Mouse (Mus musculus) midbrain, embryonic 15.5 days (tissue): ENCODE results near the gene Elp4. TPM values are rescaled to one million over a fixed set of nuclear protein-coding genes. Genes with fewer than 3 reads are reported as not detected.
A peak's percentile ranks its signal among the peaks of the same experiment; 100 is the strongest.

Source experiments
- ATAC-seq: fragments of 200-750 bp; cut with Nextera tagmentation; replicated peaks from 2 replicates; pipeline ENCODE4 v1.8.0; 2017; ENCODE audit warnings: moderate TSS enrichment
- H3K27ac ChIP-seq: fragments of 300-500 bp; sonication (generic); 2 replicates; pipeline ENCODE4 v1.5.1; 2015; ENCODE audit warnings: mild to moderate bottlenecking, inconsistent platforms
- H3K27me3 ChIP-seq: fragments of 300-500 bp; sonication (generic); replicated peaks from 2 replicates; pipeline ENCODE4 v1.6.1; 2015; ENCODE audit warnings: inconsistent platforms
- H3K36me3 ChIP-seq: fragments of 300-500 bp; sonication (generic); replicated peaks from 2 replicates; pipeline ENCODE4 v1.6.1; 2015; ENCODE audit warnings: inconsistent platforms
- H3K4me1 ChIP-seq: fragments of 300-500 bp; sonication (generic); 2 replicates; pipeline ENCODE4 v1.6.1; 2015; ENCODE audit warnings: inconsistent platforms
- H3K4me2 ChIP-seq: fragments of 300-500 bp; sonication (generic); 2 replicates; pipeline ENCODE4 v1.6.1; 2015; ENCODE audit warnings: inconsistent platforms, mild to moderate bottlenecking, moderate library complexity
- H3K4me3 ChIP-seq: fragments of 300-500 bp; sonication (generic); 2 replicates; pipeline ENCODE4 v1.5.1; 2015; ENCODE audit warnings: mild to moderate bottlenecking, inconsistent platforms
- H3K9ac ChIP-seq: fragments of 300-500 bp; sonication (generic); 2 replicates; pipeline ENCODE4 v1.6.1; 2015; ENCODE audit warnings: mild to moderate bottlenecking, inconsistent platforms
- H3K9me3 ChIP-seq: fragments of 300-500 bp; sonication (generic); 2 replicates; pipeline ENCODE4 v1.6.1; 2016; ENCODE audit warnings: inconsistent platforms
- WGBS: fragments of 180-500 bp; shearing (Covaris S2); methylation state at CpG from one replicate; pipeline ENCODE4 v1.1.7; 2015; ENCODE audit warnings: mixed read lengths; 5-methylcytosine and 5-hydroxymethylcytosine counted together
- polyA plus RNA-seq: library from polyadenylated mRNA; unstranded; fragments of >200 nt; fragmentation: Nextera tagmentation; extraction: Ambion mirVana; gene quantifications from 2 replicates; pipeline ENCODE4 v1.2.1, GENCODE M21; 2015

Gene Elp4
- polyA plus RNA-seq, 1 experiment from 2014 or later = 34.4 TPM

DNA sequence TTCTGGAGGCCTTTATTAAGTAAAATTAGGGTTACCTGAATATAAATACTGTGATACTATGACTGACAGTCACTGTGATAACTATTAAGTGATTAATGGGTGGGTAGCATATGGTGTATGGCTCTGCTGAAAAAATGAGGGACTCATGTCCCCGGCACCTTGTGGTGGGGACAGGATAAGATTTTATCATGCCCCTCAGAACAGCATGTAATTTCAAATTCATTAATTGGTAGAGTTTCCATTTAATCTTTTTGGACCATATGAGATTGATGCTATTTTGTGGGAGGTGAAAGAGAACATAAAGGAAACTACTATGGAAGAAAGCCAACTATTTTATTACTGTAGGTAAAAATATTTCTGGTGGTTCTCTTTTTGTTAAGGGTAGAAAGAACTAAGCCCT is 31.0 kb downstream of the Elp4 start:
- no peak for ATAC-seq
- Histone ChIP-seq H3K9ac (no peak overlapping the region), H3K4me1 (no peaks in the 10 kb centered on the region), H3K9me3 (no peaks in the 10 kb centered on the region), H3K36me3 (no peaks in the 10 kb centered on the region), H3K27ac (no peak overlapping the region), H3K4me2 (no peak overlapping the region), H3K4me3 (no peak overlapping the region), H3K27me3 (no peaks in the 10 kb centered on the region)
- WGBS = 87% methylated on average over 1 of the region's 1 CpGs

DNA sequence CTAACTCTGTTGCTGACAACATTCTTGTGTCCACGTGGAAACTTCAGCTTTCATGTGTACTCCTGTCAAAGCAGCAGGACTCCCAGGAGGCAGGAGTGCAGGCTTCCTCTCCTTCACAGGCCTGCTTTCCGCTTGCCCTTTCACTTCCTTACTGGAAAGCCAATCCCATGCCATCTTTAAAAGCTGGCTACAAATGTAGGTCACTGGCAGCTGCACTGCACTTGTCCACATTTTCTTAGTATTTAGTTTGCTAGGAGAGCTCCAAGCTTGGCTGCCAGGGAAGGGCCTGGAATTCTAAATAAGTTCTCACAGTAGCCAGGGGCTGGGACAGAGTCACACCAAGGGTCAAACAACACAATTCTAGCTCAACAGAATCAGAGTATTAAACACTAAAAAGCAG is 49.6 kb downstream of the Elp4 start:
- H3K4me1 ChIP-seq = no peaks in the 10 kb centered on the region
- H3K4me2 ChIP-seq = no peak overlapping the region
- H3K27me3 ChIP-seq = no peaks in the 10 kb centered on the region
- no peaks in the 10 kb centered on the region for H3K9me3 ChIP-seq
- H3K4me3 ChIP-seq = no peak overlapping the region
- no peak overlapping the region for H3K9ac ChIP-seq
- H3K27ac ChIP-seq = no peak overlapping the region
- no peak for ATAC-seq
- H3K36me3 ChIP-seq = no peaks in the 10 kb centered on the region
- 43% methylated on average over 2 of the region's 2 CpGs for WGBS

DNA sequence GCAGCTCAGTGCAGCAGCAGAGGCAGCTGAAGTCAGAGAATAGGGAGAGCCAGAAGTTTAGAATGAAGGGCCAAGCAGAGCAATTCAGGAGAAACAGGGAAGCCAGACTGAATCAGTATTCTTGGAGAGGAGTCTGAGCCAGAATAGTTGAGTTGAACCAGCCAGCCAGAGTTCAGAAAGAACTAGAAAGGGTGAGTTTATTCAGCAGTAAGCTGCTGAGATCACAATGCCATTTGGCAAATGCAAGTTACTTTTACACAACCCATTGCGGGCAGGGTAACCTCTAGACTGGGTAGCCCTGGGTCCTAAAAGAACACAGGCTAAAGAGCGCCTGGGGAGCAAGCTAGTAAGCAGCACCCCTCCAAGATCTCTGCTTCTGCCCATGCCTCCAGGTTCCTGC is 51.4 kb downstream of the Elp4 start:
- no peak overlapping the region for H3K4me3 ChIP-seq
- no peaks in the 10 kb centered on the region for H3K9me3 ChIP-seq
- no peak overlapping the region for H3K9ac ChIP-seq
- no peak overlapping the region for H3K27ac ChIP-seq
- H3K4me2 ChIP-seq = no peak overlapping the region
- no peaks in the 10 kb centered on the region for H3K27me3 ChIP-seq
- no peaks in the 10 kb centered on the region for H3K36me3 ChIP-seq
- H3K4me1 ChIP-seq = no peaks in the 10 kb centered on the region
- 96% methylated on average over 2 of the region's 2 CpGs for WGBS
- no peak for ATAC-seq

DNA sequence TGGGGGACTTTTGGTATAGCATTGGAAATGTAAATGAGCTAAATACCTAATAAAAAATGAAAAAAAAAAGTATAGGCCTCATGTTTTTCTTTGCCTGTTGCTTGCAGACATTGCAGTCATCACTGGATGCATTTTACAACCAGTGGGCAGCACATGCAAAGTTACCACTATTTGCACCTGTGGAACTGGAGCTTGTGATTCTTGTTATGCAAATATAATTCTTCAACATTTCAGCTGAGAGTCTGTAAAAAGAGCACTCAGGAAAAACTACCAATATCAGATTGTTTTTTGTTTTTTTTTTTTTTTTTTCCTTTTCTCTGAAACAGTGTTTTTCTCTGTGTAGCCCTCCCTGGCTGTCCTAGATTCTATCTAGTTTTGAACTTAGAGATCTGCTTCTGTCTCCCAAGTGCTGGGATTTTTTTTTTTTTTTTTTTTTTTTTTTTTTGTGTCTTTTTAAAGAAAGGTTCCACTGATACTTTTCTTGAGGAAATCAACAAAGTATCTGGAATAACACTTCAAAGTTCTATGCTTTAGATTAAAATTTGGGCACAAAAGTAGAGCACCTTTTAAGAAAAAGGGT is 52.6 kb downstream of the Elp4 start:
- Histone ChIP-seq H3K4me2 (no peak overlapping the region), H3K27me3 (no peaks in the 10 kb centered on the region), H3K4me3 (no peak overlapping the region), H3K27ac (no peak overlapping the region), H3K9ac (no peak overlapping the region), H3K36me3 (no peaks in the 10 kb centered on the region), H3K4me1 (no peaks in the 10 kb centered on the region), H3K9me3 (no peaks in the 10 kb centered on the region)
- no peak for ATAC-seq

DNA sequence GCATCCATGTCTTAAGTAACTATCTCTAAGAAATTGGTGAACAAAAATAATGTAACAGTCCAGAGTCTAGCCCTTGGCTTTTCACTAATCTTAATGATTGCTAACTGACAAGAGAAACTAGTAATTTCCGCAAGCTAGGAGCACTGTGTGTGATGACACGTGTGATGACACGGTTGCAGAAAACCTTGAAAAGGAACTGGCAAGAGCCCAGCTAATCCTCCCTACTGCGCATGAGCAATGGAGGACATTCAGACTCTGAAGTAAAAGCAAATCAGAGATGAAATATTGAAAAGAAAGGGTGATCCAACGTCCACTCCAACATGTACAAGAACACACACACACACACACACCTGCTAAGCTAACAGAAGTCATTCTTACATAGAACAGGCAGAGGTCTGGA is 61.2 kb downstream of the Elp4 start:
- Histone ChIP-seq H3K27me3 (no peaks in the 10 kb centered on the region), H3K36me3 (no peaks in the 10 kb centered on the region; the same call in 1 of the 2 replicates), H3K9me3 (no peaks in the 10 kb centered on the region), H3K4me1 (no peaks in the 10 kb centered on the region), H3K4me3 (no peak overlapping the region), H3K4me2 (no peak overlapping the region), H3K9ac (no peak overlapping the region), H3K27ac (no peak overlapping the region)
- ATAC-seq = no peak
- WGBS = 89% methylated on average over 5 of the region's 5 CpGs

DNA sequence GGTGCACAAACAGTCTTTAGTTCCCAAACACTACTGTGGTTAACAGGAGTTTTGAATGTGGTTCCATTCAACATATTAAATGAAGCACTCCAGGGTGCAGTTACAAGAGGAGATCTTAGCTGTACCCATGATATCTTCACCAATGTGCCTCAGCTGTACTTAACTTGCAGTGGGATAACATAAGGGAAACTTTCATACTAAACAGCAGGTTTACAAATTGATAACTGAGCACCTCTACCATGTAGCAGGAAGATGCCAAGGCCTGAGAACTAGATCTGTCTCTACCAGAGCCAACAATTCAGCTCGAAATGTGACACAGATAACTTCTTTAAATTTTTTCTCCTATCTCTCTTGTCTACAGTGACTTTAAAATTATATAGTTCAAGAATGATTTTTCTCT is 86.4 kb downstream of the Elp4 start:
- Histone ChIP-seq H3K4me1 (no peaks in the 10 kb centered on the region), H3K9ac (no peak overlapping the region), H3K4me2 (no peak overlapping the region), H3K27ac (no peak overlapping the region), H3K4me3 (no peak overlapping the region), H3K27me3 (no peaks in the 10 kb centered on the region), H3K36me3 (no peaks in the 10 kb centered on the region), H3K9me3 (no peaks in the 10 kb centered on the region)
- ATAC-seq = no peak
- WGBS = 92% methylated on average over 1 of the region's 1 CpGs

DNA sequence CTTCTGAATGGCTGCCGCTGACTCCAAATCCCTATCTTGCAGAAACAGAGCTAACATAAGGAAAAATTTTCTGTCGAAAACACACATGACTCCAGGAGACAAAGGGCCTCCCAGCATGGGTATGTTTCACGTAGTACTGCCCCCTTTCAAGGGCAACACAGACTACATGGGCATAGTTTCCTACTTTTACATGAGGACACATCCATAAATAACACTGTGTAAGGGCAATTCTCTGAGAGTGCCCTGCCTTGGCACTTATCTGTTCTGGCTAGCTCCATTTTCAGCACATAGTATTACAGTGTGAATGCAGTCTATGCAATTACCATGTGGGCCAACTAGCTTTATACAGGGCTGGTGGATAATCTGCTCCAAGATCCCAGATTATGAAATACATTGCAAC is 89.2 kb downstream of the Elp4 start:
- Histone ChIP-seq H3K9ac (no peak overlapping the region), H3K9me3 (no peaks in the 10 kb centered on the region), H3K36me3 (no peaks in the 10 kb centered on the region), H3K27me3 (no peaks in the 10 kb centered on the region), H3K4me2 (no peak overlapping the region), H3K27ac (no peak overlapping the region), H3K4me1 (no peaks in the 10 kb centered on the region), H3K4me3 (no peak overlapping the region)
- 79% methylated on average over 3 of the region's 3 CpGs for WGBS
- no peak for ATAC-seq

DNA sequence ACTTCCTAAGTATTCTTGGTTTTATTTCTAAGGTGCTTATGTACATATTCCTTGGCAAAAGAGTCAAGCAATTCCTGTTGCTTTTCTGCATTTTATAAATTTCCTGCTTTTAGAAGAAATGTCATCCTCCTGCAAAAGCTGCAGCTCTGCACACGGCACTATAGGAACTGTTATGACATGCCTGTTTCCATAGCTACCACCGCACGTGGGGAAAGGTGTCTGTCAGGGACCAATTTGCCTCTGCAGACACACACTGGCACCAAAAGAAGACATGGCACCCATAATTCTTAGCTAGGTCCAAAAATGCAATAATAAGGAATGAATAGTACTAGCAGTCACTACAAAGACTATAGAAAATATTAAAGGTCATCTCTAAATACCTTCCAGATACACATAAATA is 91.3 kb downstream of the Elp4 start:
- H3K4me1 ChIP-seq = no peaks in the 10 kb centered on the region
- H3K4me2 ChIP-seq = no peak overlapping the region
- no peaks in the 10 kb centered on the region for H3K27me3 ChIP-seq
- WGBS = 42% methylated on average over 3 of the region's 3 CpGs
- no peak overlapping the region for H3K27ac ChIP-seq
- no peaks in the 10 kb centered on the region for H3K36me3 ChIP-seq
- H3K9me3 ChIP-seq = no peaks in the 10 kb centered on the region
- 0 out of 2 replicates have a peak, but pooled peaks have one; percentile 66 for ATAC-seq
- no peak overlapping the region for H3K4me3 ChIP-seq
- H3K9ac ChIP-seq = no peak overlapping the region

DNA sequence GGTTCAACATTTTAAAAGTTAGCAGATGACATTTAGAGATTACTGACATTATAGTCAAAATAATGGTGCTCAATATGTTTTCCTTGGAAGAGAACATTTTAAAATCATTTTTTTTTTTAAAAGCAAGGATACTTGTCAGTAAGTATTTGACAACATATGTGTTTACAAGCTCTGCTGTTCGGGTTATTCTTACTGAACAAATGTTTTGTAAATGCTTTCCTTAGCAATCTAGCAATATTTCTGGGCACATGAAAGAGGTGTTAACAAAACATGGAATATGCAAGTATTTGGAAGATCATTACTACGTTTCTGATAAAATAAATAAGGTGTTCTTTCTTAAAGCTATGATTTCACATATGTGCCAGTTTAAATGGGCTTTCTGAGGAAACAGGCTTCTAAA is 94.1 kb downstream of the Elp4 start:
- Histone ChIP-seq H3K4me2 (no peak overlapping the region), H3K4me3 (no peak overlapping the region), H3K9me3 (no peaks in the 10 kb centered on the region), H3K9ac (no peak overlapping the region), H3K36me3 (no peaks in the 10 kb centered on the region), H3K27ac (no peak overlapping the region), H3K4me1 (no peaks in the 10 kb centered on the region), H3K27me3 (no peaks in the 10 kb centered on the region)
- ATAC-seq = no peak
- WGBS = 84% methylated on average over 2 of the region's 2 CpGs

DNA sequence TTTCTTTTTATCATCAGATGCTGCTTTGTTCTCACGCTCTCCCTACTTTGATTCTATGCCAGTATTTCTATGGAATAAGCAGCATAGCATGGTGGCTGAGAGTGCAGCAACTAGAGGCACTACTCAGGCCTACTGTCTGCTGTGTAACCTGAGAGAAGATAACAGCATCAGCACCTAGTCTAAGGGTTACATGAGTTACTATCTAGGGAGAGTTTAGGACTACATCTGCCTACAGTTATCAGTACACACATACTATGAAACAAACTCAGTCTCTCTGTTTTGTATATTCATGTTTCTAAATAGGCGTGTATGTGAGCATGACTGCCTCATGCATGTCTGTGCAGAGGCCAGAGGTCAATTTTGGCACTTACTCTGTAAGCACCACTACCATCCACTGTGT is 97.8 kb downstream of the Elp4 start:
- 86% methylated on average over 2 of the region's 2 CpGs for WGBS
- Histone ChIP-seq H3K4me3 (no peak overlapping the region), H3K9ac (no peak overlapping the region), H3K4me1 (no peaks in the 10 kb centered on the region), H3K27me3 (no peaks in the 10 kb centered on the region), H3K4me2 (no peak overlapping the region), H3K36me3 (no peaks in the 10 kb centered on the region), H3K9me3 (no peaks in the 10 kb centered on the region), H3K27ac (no peak overlapping the region)
- ATAC-seq = no peak

DNA sequence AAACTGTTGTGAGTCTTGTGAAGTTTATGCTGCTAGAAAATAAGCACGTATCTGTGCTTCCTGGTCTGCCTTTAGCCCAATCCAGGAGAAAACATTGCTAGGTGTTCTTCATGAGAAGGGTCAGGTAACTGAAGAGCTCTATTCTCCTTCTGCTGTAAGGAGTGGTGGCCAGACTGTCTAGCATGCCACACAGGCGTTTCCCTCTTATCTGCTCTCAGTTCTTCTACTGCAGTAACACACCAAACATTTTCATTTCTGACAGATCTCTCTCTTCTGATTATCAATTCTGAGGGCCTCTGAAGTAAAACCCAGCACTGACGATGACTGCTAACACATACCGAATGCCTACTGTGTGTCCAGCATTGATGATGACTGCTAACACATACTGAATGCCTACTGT is 98.3 kb downstream of the Elp4 start:
- Histone ChIP-seq H3K27ac (no peak overlapping the region), H3K4me1 (no peaks in the 10 kb centered on the region), H3K36me3 (no peaks in the 10 kb centered on the region), H3K4me3 (no peak overlapping the region), H3K9me3 (no peaks in the 10 kb centered on the region), H3K27me3 (no peaks in the 10 kb centered on the region), H3K4me2 (no peak overlapping the region), H3K9ac (no peak overlapping the region)
- WGBS = 86% methylated on average over 4 of the region's 4 CpGs
- ATAC-seq = no peak

DNA sequence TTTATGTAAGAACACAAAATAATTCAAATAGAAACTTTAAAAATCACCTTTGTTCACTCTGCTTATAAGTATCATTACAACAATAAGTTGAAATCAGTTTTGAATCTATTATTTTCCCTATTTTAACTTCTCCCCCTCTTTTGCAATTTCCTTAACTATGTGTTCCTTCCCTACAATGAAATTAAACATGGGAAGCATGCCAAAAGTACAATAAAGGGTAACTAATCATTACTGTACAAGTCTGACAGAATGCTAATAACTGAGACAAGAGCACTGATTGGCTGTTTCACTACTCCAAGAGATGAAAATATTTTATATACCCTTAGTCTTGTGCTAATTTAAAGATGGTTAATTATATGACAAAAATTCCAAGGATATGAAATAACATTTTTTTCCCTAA is 99.2 kb downstream of the Elp4 start:
- no peaks in the 10 kb centered on the region for H3K9me3 ChIP-seq
- no peak overlapping the region for H3K9ac ChIP-seq
- no peaks in the 10 kb centered on the region for H3K27me3 ChIP-seq
- no peak overlapping the region for H3K4me3 ChIP-seq
- H3K27ac ChIP-seq = no peak overlapping the region
- ATAC-seq = no peak
- H3K36me3 ChIP-seq = no peaks in the 10 kb centered on the region
- no peaks in the 10 kb centered on the region for H3K4me1 ChIP-seq
- H3K4me2 ChIP-seq = no peak overlapping the region

DNA sequence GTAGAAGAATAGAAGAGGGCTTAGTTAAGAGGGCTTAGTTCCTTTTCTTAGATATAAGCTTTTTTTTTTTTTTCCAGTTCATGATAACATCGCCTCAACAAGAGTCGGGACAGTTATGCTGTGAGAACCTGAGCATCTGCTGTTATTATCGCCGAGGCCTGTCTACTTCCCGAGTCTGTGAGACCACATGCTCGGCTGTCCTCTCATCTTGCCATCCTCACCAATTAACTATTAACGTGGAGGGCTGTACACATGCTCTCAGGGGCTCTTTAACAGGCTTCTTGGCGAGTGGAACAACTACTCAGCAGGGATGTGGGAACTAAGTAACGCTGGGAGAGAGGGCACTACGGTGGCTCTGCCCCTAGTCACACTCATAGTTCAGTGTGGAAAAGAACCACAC is 99.9 kb downstream of the Elp4 start:
- Histone ChIP-seq H3K4me1 (no peaks in the 10 kb centered on the region), H3K27ac (no peak overlapping the region), H3K4me2 (no peak overlapping the region), H3K4me3 (no peak overlapping the region), H3K9ac (no peak overlapping the region), H3K27me3 (no peaks in the 10 kb centered on the region), H3K36me3 (no peaks in the 10 kb centered on the region), H3K9me3 (no peaks in the 10 kb centered on the region)
- ATAC-seq = no peak
- WGBS = 46% methylated on average over 10 of the region's 10 CpGs

DNA sequence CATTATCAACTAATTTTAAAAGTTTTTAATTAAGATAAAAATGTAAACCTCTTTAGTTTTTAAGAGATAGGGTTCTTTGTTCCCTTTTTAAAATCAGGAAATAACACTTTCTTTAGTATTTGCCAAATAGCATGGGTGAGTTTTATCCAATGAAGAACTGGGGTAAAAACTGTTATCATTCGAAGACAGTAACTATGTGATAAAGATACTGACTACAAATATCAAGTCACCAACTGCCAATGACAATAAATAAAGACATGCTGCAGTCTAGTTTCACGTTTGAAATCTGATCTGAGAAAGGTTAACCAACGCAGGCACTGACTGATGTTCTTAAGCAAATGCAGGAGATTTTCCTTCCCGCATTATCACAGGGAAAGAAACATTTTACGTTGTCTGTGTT is 100.9 kb downstream of the Elp4 start:
- no peak for ATAC-seq
- 45% methylated on average over 5 of the region's 5 CpGs for WGBS
- Histone ChIP-seq H3K9ac (no peak overlapping the region), H3K4me1 (no peaks in the 10 kb centered on the region), H3K4me2 (no peak overlapping the region), H3K27ac (no peak overlapping the region), H3K27me3 (no peaks in the 10 kb centered on the region), H3K4me3 (no peak overlapping the region), H3K36me3 (no peaks in the 10 kb centered on the region), H3K9me3 (no peaks in the 10 kb centered on the region)
